8 mouse cellular contexts compared by ENCODE assay signal in the genomic region with DNA sequence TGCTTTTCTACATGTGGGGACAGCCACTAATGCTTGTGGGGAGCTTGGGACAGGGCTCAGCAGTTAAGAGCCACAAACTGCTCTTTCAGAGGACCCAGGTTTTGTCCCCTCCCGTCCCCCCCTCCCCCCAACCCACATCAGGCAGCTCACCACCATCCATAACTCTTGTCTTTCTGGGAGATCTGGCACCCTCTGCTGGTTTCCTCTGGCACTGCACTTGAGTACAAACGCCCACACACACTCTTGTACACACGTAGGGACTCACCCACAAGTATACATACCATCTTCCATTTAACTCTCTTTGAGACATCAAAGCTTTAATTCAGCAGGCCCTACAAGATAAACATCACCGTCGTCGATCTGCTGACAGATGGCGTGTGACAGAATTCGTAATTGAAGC. TPM values are rescaled to one million over a fixed set of nuclear protein-coding genes. Genes with fewer than 3 reads are reported as not detected.
A peak's percentile ranks its signal among the peaks of the same experiment; 100 is the strongest.
DNase-seq lines count a peak whose midpoint lies in the region; ATAC-seq lines count a peak whose summit lies in the region.

No protein-coding gene starts in this region.

- no peak overlapping the region for H3K9ac ChIP-seq in heart, embryonic 11.5 days (ENCODE audit: low read depth, low read length)
- H3K9ac ChIP-seq in heart, embryonic 12.5 days: no peak overlapping the region

- H3K4me1 ChIP-seq in heart, embryonic 11.5 days (ENCODE audit: control insufficient read depth, insufficient read depth, low read length): no peaks in the 10 kb centered on the region
- no peaks in the 10 kb centered on the region for H3K4me1 ChIP-seq in heart, embryonic 12.5 days (replicated peaks)

- no peak overlapping the region for H3K4me3 ChIP-seq in heart, embryonic 11.5 days (ENCODE audit: low read depth, low read length)
- H3K4me3 ChIP-seq in heart, embryonic 12.5 days: no peak overlapping the region

- 46% methylated on average over 8 of the region's 8 CpGs for whole genome bisulfite sequencing in heart, embryonic 11.5 days (ENCODE audit: insufficient replicate concordance)
- 53% methylated on average over 8 of the region's 8 CpGs for WGBS in heart, embryonic 12.5 days

- H3K27ac ChIP-seq in heart, embryonic 11.5 days (ENCODE audit: low read depth, low read length): no peak overlapping the region
- H3K27ac ChIP-seq in heart, embryonic 12.5 days (ENCODE audit: poor library complexity, severe bottlenecking): no peak overlapping the region

- peaks cover 3% of the 10 kb centered on the region; the same call in 1 of the 2 replicates for H3K36me3 ChIP-seq in heart, embryonic 11.5 days (ENCODE audit: control insufficient read depth, insufficient read depth, low read length)
- peaks cover 9% of the 10 kb centered on the region for H3K36me3 ChIP-seq in heart, embryonic 12.5 days

- no peak overlapping the region for H3K4me2 ChIP-seq in heart, embryonic 11.5 days
- H3K4me2 ChIP-seq in heart, embryonic 12.5 days: no peak overlapping the region

- H3K9me3 ChIP-seq in heart, embryonic 11.5 days (replicated peaks; ENCODE audit: control insufficient read depth, low read length): no peaks in the 10 kb centered on the region
- peaks cover 3% of the 10 kb centered on the region; the same call in 1 of the 2 replicates for H3K9me3 ChIP-seq in heart, embryonic 12.5 days (replicated peaks)

- H3K27me3 ChIP-seq in heart, embryonic 11.5 days (ENCODE audit: control insufficient read depth, insufficient read depth, low read length): no peaks in the 10 kb centered on the region
- H3K27me3 ChIP-seq in heart, embryonic 12.5 days (replicated peaks): no peaks in the 10 kb centered on the region

- intact Hi-C loops in left cerebral cortex, postnatal 14 days (cut with DNase I): no loop called here

- peak; percentile 79 for DNase-seq in CD4-positive, CD25-positive, alpha-beta regulatory T cell, adult 2 months (ENCODE audit: low read depth, low spot score)
- peak; percentile 18 for DNase-seq in c-Kit-positive CD71-negative TER-119-negative erythroid progenitor cells, embryonic 14.5 days (ENCODE audit: low read depth)
- peak; percentile 68 for DNase-seq in forelimb bud, embryonic 11.5 days (ENCODE audit: low read depth, low spot score)
- peak; percentile 68 to 82 for DNase-seq in left cerebral cortex, postnatal 14 days (ENCODE audit: low spot score in 2 of 2)
- peak; percentile 65 for DNase-seq in naive thymus-derived CD4-positive, alpha-beta T cell, adult 2 months (ENCODE audit: low read depth)
- DNase-seq in urinary bladder, postnatal 25 days (ENCODE audit: low spot score): no peak

- ATAC-seq in heart, embryonic 11.5 days (replicated peaks; ENCODE audit: insufficient number of reproducible peaks, low FRiP score, low TSS enrichment): 0 out of 2 replicates have a peak, but pooled peaks have one; percentile 18
- no peak; the same call in 1 of the 2 replicates for ATAC-seq in heart, embryonic 12.5 days (ENCODE audit: insufficient number of reproducible peaks, low FRiP score)

RNA-seq across cellular contexts. Expression of gene Evl, which starts 25.3 kb away (rescaled TPM):
- polyA plus RNA-seq in heart, embryonic 11.5 days (2014; fragmentation: Nextera tagmentation; extraction: Ambion mirVana): 49.9 and 51.0 TPM in 2 replicates
- polyA plus RNA-seq in heart, embryonic 12.5 days (2016; fragmentation: Nextera tagmentation; extraction: Ambion mirVana): 43.0 and 43.1 TPM in 2 replicates
- total RNA-seq in left cerebral cortex, postnatal 14 days (2021): 100 to 1,000 TPM; 285 to 314 TPM
